8 mouse cellular contexts compared by ENCODE assay signal in the genomic region with DNA sequence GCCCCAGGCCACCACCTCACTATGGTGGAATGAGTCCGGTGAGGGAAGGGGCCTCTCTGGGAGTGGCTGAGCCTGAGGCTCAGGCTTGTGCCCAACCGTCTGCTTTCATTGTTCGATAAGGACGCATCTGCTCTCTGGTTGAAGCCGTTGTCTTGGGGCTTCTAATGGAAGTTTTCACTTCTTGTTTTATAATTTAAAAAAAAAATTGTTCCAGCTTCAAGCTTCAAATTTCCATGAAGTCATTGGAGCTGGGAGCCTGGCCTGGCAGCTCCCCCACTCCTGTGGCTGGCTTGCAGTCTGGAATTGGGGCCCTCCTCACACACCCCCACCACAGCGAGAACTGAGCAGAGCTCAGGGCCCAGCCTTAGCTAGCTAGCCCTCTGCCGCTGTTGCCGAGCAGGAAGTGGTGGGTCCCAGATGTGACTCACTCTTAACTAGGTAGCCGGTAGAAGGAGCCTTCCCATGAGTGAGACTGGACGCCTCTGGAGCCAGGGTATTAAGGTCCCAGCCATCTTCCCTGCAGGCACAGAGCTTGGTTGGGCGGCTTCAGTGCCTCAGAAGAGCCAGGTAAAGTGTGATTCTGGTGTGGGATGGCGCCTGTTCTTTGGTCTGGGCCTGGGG. TPM values are rescaled to one million over a fixed set of nuclear protein-coding genes. Genes with fewer than 3 reads are reported as not detected.
DNase-seq lines count a peak whose midpoint lies in the region; ATAC-seq lines count a peak whose summit lies in the region.

No protein-coding gene starts in this region.

- no peak overlapping the region for H3K4me3 ChIP-seq in kidney, embryonic 14.5 days (ENCODE audit: low read length)
- no peak overlapping the region for H3K4me3 ChIP-seq in embryonic facial prominence, embryonic 13.5 days
- no peak overlapping the region for H3K4me3 ChIP-seq in limb, embryonic 13.5 days
- no peak overlapping the region for H3K4me3 ChIP-seq in midbrain, embryonic 15.5 days

- H3K27me3 ChIP-seq in kidney, embryonic 14.5 days (ENCODE audit: control insufficient read depth, insufficient read depth, low read length), result no peaks in the 10 kb centered on the region
- no peaks in the 10 kb centered on the region for H3K27me3 ChIP-seq in embryonic facial prominence, embryonic 13.5 days
- H3K27me3 ChIP-seq in limb, embryonic 13.5 days, result no peaks in the 10 kb centered on the region
- H3K27me3 ChIP-seq in midbrain, embryonic 15.5 days (replicated peaks), result no peaks in the 10 kb centered on the region

- 0 out of 2 replicates have a peak, but pooled peaks have one; percentile 29 for ATAC-seq in kidney, embryonic 14.5 days (ENCODE audit: low FRiP score, low TSS enrichment)
- no peak; the same call in 1 of the 2 replicates for ATAC-seq in embryonic facial prominence, embryonic 13.5 days (ENCODE audit: insufficient number of reproducible peaks, insufficient read depth, low FRiP score, low TSS enrichment, low read depth)
- ATAC-seq in limb, embryonic 13.5 days (ENCODE audit: low FRiP score, low read depth), result peak; percentile 59; the same call in 1 of the 2 replicates
- no peak for ATAC-seq in midbrain, embryonic 15.5 days (replicated peaks)

- H3K27ac ChIP-seq in kidney, embryonic 14.5 days (ENCODE audit: low read depth, low read length), result no peak overlapping the region
- peak overlapping the region; percentile 76 for H3K27ac ChIP-seq in embryonic facial prominence, embryonic 13.5 days
- peak overlapping the region; percentile 92 for H3K27ac ChIP-seq in limb, embryonic 13.5 days
- no peak overlapping the region for H3K27ac ChIP-seq in midbrain, embryonic 15.5 days

- 63% methylated on average over 12 of the region's 12 CpGs for WGBS in kidney, embryonic 14.5 days
- WGBS in embryonic facial prominence, embryonic 13.5 days, result 42% methylated on average over 12 of the region's 12 CpGs
- WGBS in limb, embryonic 13.5 days, result 39% methylated on average over 12 of the region's 12 CpGs
- 67% methylated on average over 12 of the region's 12 CpGs for WGBS in midbrain, embryonic 15.5 days

- H3K9ac ChIP-seq in kidney, embryonic 14.5 days (ENCODE audit: low read depth, low read length), result no peak overlapping the region
- peak overlapping the region; percentile 32; the same call in 1 of the 2 replicates for H3K9ac ChIP-seq in embryonic facial prominence, embryonic 13.5 days
- peak overlapping the region; percentile 45; the same call in 1 of the 2 replicates for H3K9ac ChIP-seq in limb, embryonic 13.5 days
- H3K9ac ChIP-seq in midbrain, embryonic 15.5 days, result no peak overlapping the region

- H3K9me3 ChIP-seq in kidney, embryonic 14.5 days (ENCODE audit: control insufficient read depth, low read length), result no peaks in the 10 kb centered on the region
- no peaks in the 10 kb centered on the region for H3K9me3 ChIP-seq in embryonic facial prominence, embryonic 13.5 days
- H3K9me3 ChIP-seq in limb, embryonic 13.5 days, result no peaks in the 10 kb centered on the region
- no peaks in the 10 kb centered on the region for H3K9me3 ChIP-seq in midbrain, embryonic 15.5 days

- no peaks in the 10 kb centered on the region for H3K36me3 ChIP-seq in kidney, embryonic 14.5 days (ENCODE audit: control insufficient read depth, insufficient read depth, low read length)
- no peaks in the 10 kb centered on the region for H3K36me3 ChIP-seq in embryonic facial prominence, embryonic 13.5 days
- no peaks in the 10 kb centered on the region for H3K36me3 ChIP-seq in limb, embryonic 13.5 days
- H3K36me3 ChIP-seq in midbrain, embryonic 15.5 days (replicated peaks), result no peaks in the 10 kb centered on the region

- H3K4me2 ChIP-seq in kidney, embryonic 14.5 days (replicated peaks; ENCODE audit: low read depth, low read length), result no peak overlapping the region
- peak overlapping the region; percentile 9; the same call in 1 of the 2 replicates for H3K4me2 ChIP-seq in embryonic facial prominence, embryonic 13.5 days
- peak overlapping the region; percentile 40 for H3K4me2 ChIP-seq in limb, embryonic 13.5 days (replicated peaks)
- no peak overlapping the region for H3K4me2 ChIP-seq in midbrain, embryonic 15.5 days

- DNase-seq in kidney, adult 11 months, result no peak
- DNase-seq in spleen, postnatal 36 days (ENCODE audit: low spot score in 2 of 2), result peak; percentile 71
- no peak for DNase-seq in frontal cortex, postnatal 25 days (ENCODE audit: low spot score in 2 of 2)
- no peak for DNase-seq in cerebellum, postnatal 14 days

- H3K4me1 ChIP-seq in kidney, embryonic 14.5 days (ENCODE audit: control insufficient read depth, insufficient read depth, low read length), result no peaks in the 10 kb centered on the region
- H3K4me1 ChIP-seq in embryonic facial prominence, embryonic 13.5 days, result peaks cover 38% of the 10 kb centered on the region
- peaks cover 42% of the 10 kb centered on the region for H3K4me1 ChIP-seq in limb, embryonic 13.5 days
- H3K4me1 ChIP-seq in midbrain, embryonic 15.5 days, result no peaks in the 10 kb centered on the region

RNA-seq across cellular contexts. Expression of a gene that starts 16.5 kb away (rescaled TPM):
- 2.0 and 3.1 TPM in 2 replicates for polyA plus RNA-seq in kidney, embryonic 14.5 days (2014; fragmentation: Nextera tagmentation; extraction: Ambion mirVana)
- 6.6 and 7.3 TPM in 2 replicates for polyA plus RNA-seq in embryonic facial prominence, embryonic 13.5 days (2015; fragmentation: Nextera tagmentation; extraction: Ambion mirVana)
- 5.1 and 5.5 TPM in 2 replicates for polyA plus RNA-seq in limb, embryonic 13.5 days (2015; fragmentation: Nextera tagmentation; extraction: Ambion mirVana)
- 4.1 and 4.3 TPM in 2 replicates for polyA plus RNA-seq in midbrain, embryonic 15.5 days (2015; fragmentation: Nextera tagmentation; extraction: Ambion mirVana)

Comparison
In these comparisons a context has a peak if more than half of its experiments do, and no peak if none do; other contexts are left out.
1. ATAC-seq: peak in kidney, embryonic 14.5 days (single experiment) and limb, embryonic 13.5 days (single experiment); none in embryonic facial prominence, embryonic 13.5 days (single experiment) and midbrain, embryonic 15.5 days (single experiment).
2. H3K27ac ChIP-seq: peak in embryonic facial prominence, embryonic 13.5 days (single experiment) and limb, embryonic 13.5 days (single experiment); none in kidney, embryonic 14.5 days (single experiment) and midbrain, embryonic 15.5 days (single experiment).
3. H3K4me2 ChIP-seq: peak in embryonic facial prominence, embryonic 13.5 days (single experiment) and limb, embryonic 13.5 days (single experiment); none in kidney, embryonic 14.5 days (single experiment) and midbrain, embryonic 15.5 days (single experiment).
4. H3K9ac ChIP-seq: peak in embryonic facial prominence, embryonic 13.5 days (single experiment) and limb, embryonic 13.5 days (single experiment); none in kidney, embryonic 14.5 days (single experiment) and midbrain, embryonic 15.5 days (single experiment).
5. DNase-seq: peak in spleen, postnatal 36 days (2 of 2); none in kidney, adult 11 months (single experiment), frontal cortex, postnatal 25 days (0 of 2) and cerebellum, postnatal 14 days (0 of 2).